Mouse (Mus musculus): ENCODE data around the gene Igf1r. TPM values are rescaled to one million over a fixed set of nuclear protein-coding genes. Genes with fewer than 3 reads are reported as not detected.

Gene Igf1r
- polyA plus RNA-seq, 1 experiment from 2014 or later = 15.9 TPM

Other genes with a start within 250 kb of the Igf1r start
- 6.5 and 8.1 TPM in 2 replicates for gene Synm, start 193.1 kb upstream of the Igf1r start, polyA plus RNA-seq (2015; fragmentation: Nextera tagmentation; extraction: Ambion mirVana)